Mouse (Mus musculus) skeletal muscle tissue, adult 2 months (tissue): ENCODE measurements around the gene Cdc25a.
A peak's percentile ranks its signal among the peaks of the same experiment; 100 is the strongest.

Source experiments
- DNase-seq: peaks from one replicate; pipeline ENCODE4 v3.0.0-alpha.2; 2012; ENCODE audit warnings: low read depth, low spot score

Cdc25a gene

GRCm38 (mm10) chr9:109932756-109933375 is 57.5 kb downstream of the Cdc25a start:
- peak; percentile 88 for DNase-seq

- DNase-seq: no peak
Measured at GRCm38 (mm10) chr9:109939401-109939800, 64.0 kb downstream of the Cdc25a start.

- DNase-seq: no peak
Measured at GRCm38 (mm10) chr9:109942796-109943195, 67.4 kb downstream of the Cdc25a start.
